Mouse (Mus musculus) liver, adult (tissue): ENCODE data around the gene Pip4k2b.

ENCODE experiments used
- GATA4 ChIP-seq: IDR thresholded peaks from 2 replicates; pipeline ENCODE4 v1.6.1; 2014; ENCODE audit warnings: mild to moderate bottlenecking, low read length; ENCODE audit not compliant: insufficient replicate concordance

Gene Pip4k2b

GRCm38 (mm10) chr11:97669829-97670228 lies 74.7 kb downstream of the Pip4k2b start:
- TF ChIP-seq GATA4 = no peak

- TF ChIP-seq GATA4 = no peak
Measured at GRCm38 (mm10) chr11:97669268-97669667, 75.2 kb downstream of the Pip4k2b start.

GRCm38 (mm10) chr11:97668160-97668559 lies 76.3 kb downstream of the Pip4k2b start:
- TF ChIP-seq GATA4 = no peak

GRCm38 (mm10) chr11:97666794-97667193 lies 77.7 kb downstream of the Pip4k2b start:
- TF ChIP-seq GATA4 = no peak

- no peak for TF ChIP-seq GATA4
Measured at GRCm38 (mm10) chr11:97666221-97666620, 78.3 kb downstream of the Pip4k2b start.

- TF ChIP-seq GATA4 = no peak
Measured at GRCm38 (mm10) chr11:97665431-97665830, 79.1 kb downstream of the Pip4k2b start.
